15 mouse cellular contexts compared by ENCODE assay signal in genomic region chr5:36584299-36584698, GRCm38 (mm10). TPM values are rescaled to one million over a fixed set of nuclear protein-coding genes. Genes with fewer than 3 reads are reported as not detected.
DNase-seq lines count a peak whose midpoint lies in the region; TF ChIP-seq lines count a peak whose summit lies in the region.
"Had no signal": no experiment of that assay in that cellular context is flagged by ENCODE, and none has a peak within 500 bp of the region (broad histone marks: within the 10 kb centered on the region; RNA-seq: fewer than 3 reads in every experiment).

No protein-coding gene starts in this region.

- intact Hi-C loops in left cerebral cortex, adult 2 months (cut with DNase I), result loop anchor here (5.0 kb wide), 2 partner anchors 102 to 163 kb away; partner anchors contain the start of genes Bloc1s4, Ccdc96 and Tada2b
- intact Hi-C loops in left cerebral cortex, postnatal 36 days (cut with DNase I), result loop anchor here (5.0 to 10.0 kb wide), 3 partner anchors 102 to 161 kb away; partner anchors contain the start of genes Bloc1s4, Ccdc96, Grpel1 and Tada2b

- DNase-seq in left cerebral cortex, adult 2 months (ENCODE audit: extremely low spot score in 1 of 2, low spot score in 2 of 2), result no peak
- no peak for DNase-seq in left cerebral cortex, postnatal 36 days (ENCODE audit: low spot score in 2 of 2)
- DNase-seq in thymus, postnatal 25 days, result peak; percentile 21
- no peak for DNase-seq in thymus, postnatal 14 days
- DNase-seq in NIH3T3 (ENCODE audit: low read depth) (peak; percentile 50), adipocyte (ENCODE audit: low spot score) (no peak)
- DNase-seq in yolk sac, embryonic 10.5 days (ENCODE audit: low spot score), result no peak
- DNase-seq: cerebellum, postnatal 14 days; gastrocnemius, postnatal 25 days; kidney, postnatal 14 days; retina, postnatal 1 day had no signal

- H3K4me3 ChIP-seq in left cerebral cortex, adult 2 months, result no peak overlapping the region
- H3K4me3 ChIP-seq: forebrain, embryonic 13.5 days; liver, embryonic 15.5 days; midbrain, embryonic 10.5 days; neural tube, embryonic 12.5 days had no signal

- TF ChIP-seq CTCF in left cerebral cortex, adult 2 months (IDR thresholded peaks at IDR 0.05), result peak; percentile 50

- no peak overlapping the region for H3K27ac ChIP-seq in left cerebral cortex, adult 2 months
- H3K27ac ChIP-seq: forebrain, embryonic 13.5 days; liver, embryonic 15.5 days; midbrain, embryonic 10.5 days; neural tube, embryonic 12.5 days had no signal

RNA-seq across cellular contexts. Expression of gene Tbc1d14, which starts 8.8 kb away (rescaled TPM):
- total RNA-seq in left cerebral cortex, adult 2 months (2021), result 10 to 100 TPM; 82.0 to 82.4 TPM
- 10 to 100 TPM; 73.1 to 79.2 TPM for total RNA-seq in left cerebral cortex, postnatal 36 days (2021)

Comparison
In these comparisons a context has a peak if more than half of its experiments do, and no peak if none do; other contexts are left out.
1. DNase-seq: peak in thymus, postnatal 25 days (single experiment) and NIH3T3 (single experiment); none in left cerebral cortex, adult 2 months (0 of 2), left cerebral cortex, postnatal 36 days (0 of 2), thymus, postnatal 14 days (single experiment), yolk sac, embryonic 10.5 days (single experiment) and adipocyte (single experiment).